Comparison of ENCODE assay signal across 8 mouse cellular contexts in the genomic region with DNA sequence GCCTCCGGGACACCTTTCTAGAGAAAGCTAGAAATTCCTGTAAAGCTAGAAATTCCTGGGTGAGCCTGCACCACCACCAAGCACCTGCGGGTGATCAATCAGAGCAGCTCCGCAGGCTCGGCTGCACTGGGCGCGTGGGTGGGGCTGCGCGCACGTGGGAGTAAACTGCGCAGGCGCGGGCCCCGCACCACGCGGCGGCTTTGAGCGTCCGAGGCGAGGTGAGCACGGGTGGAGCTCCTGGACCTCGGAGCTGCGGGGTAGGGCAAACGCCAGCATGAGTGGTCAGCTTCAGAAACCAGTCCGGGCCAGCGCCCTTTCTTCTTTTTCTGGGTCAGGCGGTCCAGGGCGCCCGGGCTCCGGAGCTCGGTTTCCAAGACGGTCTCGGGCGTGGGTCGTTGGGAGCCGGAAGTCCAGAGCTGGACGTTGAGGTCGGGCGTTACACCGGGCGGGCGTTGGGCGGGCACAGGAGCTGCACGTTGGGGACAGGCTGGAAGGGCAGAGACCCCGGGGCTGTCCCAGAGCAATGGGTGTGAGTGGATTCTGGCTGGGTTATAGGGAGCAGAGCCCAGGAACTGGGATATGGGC. TPM values are rescaled to one million over a fixed set of nuclear protein-coding genes. Genes with fewer than 3 reads are reported as not detected.
DNase-seq lines count a peak whose midpoint lies in the region; ATAC-seq and TF ChIP-seq lines count a peak whose summit lies in the region.

A gene (plus strand): TSS at position 163 of the 585 bp plus-strand sequence.

- peak within 1 kb of the TSS; percentile 44 for H3K4me2 ChIP-seq in liver, embryonic 12.5 days
- no peak within 1 kb of the TSS for H3K4me2 ChIP-seq in liver, postnatal 0 days (ENCODE audit: low read depth, low read length)
- peak within 1 kb of the TSS; percentile 42 for H3K4me2 ChIP-seq in embryonic facial prominence, embryonic 15.5 days (replicated peaks)
- peak within 1 kb of the TSS; percentile 47 for H3K4me2 ChIP-seq in hindbrain, embryonic 16.5 days (ENCODE audit: low read length)
- peak within 1 kb of the TSS; percentile 20; the same call in 1 of the 2 replicates for H3K4me2 ChIP-seq in neural tube, embryonic 14.5 days (ENCODE audit: low read depth, low read length)

- TF ChIP-seq EP300 in liver, postnatal 0 days (IDR thresholded peaks at IDR 0.05; ENCODE audit: low read depth), result no peak

- no peak within 1 kb of the TSS for H3K4me3 ChIP-seq in liver, embryonic 12.5 days
- H3K4me3 ChIP-seq in liver, postnatal 0 days (ENCODE audit: low read depth, low read length), result no peak within 1 kb of the TSS
- H3K4me3 ChIP-seq in embryonic facial prominence, embryonic 15.5 days (replicated peaks), result peak within 1 kb of the TSS; percentile 18; the same call in 1 of the 2 replicates
- peak within 1 kb of the TSS; percentile 20; the same call in 1 of the 2 replicates for H3K4me3 ChIP-seq in hindbrain, embryonic 16.5 days (ENCODE audit: low read length)
- H3K4me3 ChIP-seq in neural tube, embryonic 14.5 days (ENCODE audit: low read depth, low read length), result no peak within 1 kb of the TSS

- ATAC-seq in liver, embryonic 12.5 days, result no peak
- ATAC-seq in liver, postnatal 0 days, result no peak
- no peak for ATAC-seq in embryonic facial prominence, embryonic 15.5 days (ENCODE audit: insufficient number of reproducible peaks, low FRiP score, low TSS enrichment, low read depth)
- no peak for ATAC-seq in hindbrain, embryonic 16.5 days
- ATAC-seq in neural tube, embryonic 14.5 days (ENCODE audit: low read depth), result no peak
- no peak for ATAC-seq in monocyte, adult 5-6 weeks (replicated peaks; ENCODE audit: insufficient number of reproducible peaks, low FRiP score, low TSS enrichment, poor library complexity, severe bottlenecking)
- no peak for ATAC-seq in megakaryocyte, adult 5-6 weeks (ENCODE audit: poor library complexity, severe bottlenecking)

- no peaks in the 10 kb centered on the region for H3K9me3 ChIP-seq in liver, embryonic 12.5 days (replicated peaks)
- no peaks in the 10 kb centered on the region for H3K9me3 ChIP-seq in liver, postnatal 0 days (ENCODE audit: low read length)
- no peaks in the 10 kb centered on the region for H3K9me3 ChIP-seq in embryonic facial prominence, embryonic 15.5 days (replicated peaks)
- no peaks in the 10 kb centered on the region for H3K9me3 ChIP-seq in hindbrain, embryonic 16.5 days (ENCODE audit: control insufficient read depth, low read length)
- H3K9me3 ChIP-seq in neural tube, embryonic 14.5 days (ENCODE audit: control insufficient read depth, low read length), result no peaks in the 10 kb centered on the region

- peaks cover 45% of the 10 kb centered on the region for H3K27me3 ChIP-seq in liver, embryonic 12.5 days (replicated peaks)
- peaks cover 6% of the 10 kb centered on the region; the same call in 1 of the 2 replicates for H3K27me3 ChIP-seq in liver, postnatal 0 days (ENCODE audit: insufficient read depth, low read length)
- H3K27me3 ChIP-seq in embryonic facial prominence, embryonic 15.5 days, result no peaks in the 10 kb centered on the region
- H3K27me3 ChIP-seq in hindbrain, embryonic 16.5 days (replicated peaks; ENCODE audit: control insufficient read depth, insufficient read depth, low read length), result no peaks in the 10 kb centered on the region
- H3K27me3 ChIP-seq in neural tube, embryonic 14.5 days (ENCODE audit: control insufficient read depth, insufficient read depth, low read length), result no peaks in the 10 kb centered on the region

- no peak for DNase-seq in liver, postnatal 0 days
- DNase-seq in cerebellum, postnatal 25 days, result no peak

- H3K36me3 ChIP-seq in liver, embryonic 12.5 days, result no peaks in the 10 kb centered on the region
- H3K36me3 ChIP-seq in liver, postnatal 0 days (replicated peaks; ENCODE audit: insufficient read depth, low read length), result no peaks in the 10 kb centered on the region
- H3K36me3 ChIP-seq in embryonic facial prominence, embryonic 15.5 days, result no peaks in the 10 kb centered on the region
- no peaks in the 10 kb centered on the region for H3K36me3 ChIP-seq in hindbrain, embryonic 16.5 days (ENCODE audit: control insufficient read depth, insufficient read depth, low read length)
- no peaks in the 10 kb centered on the region for H3K36me3 ChIP-seq in neural tube, embryonic 14.5 days (ENCODE audit: control insufficient read depth, insufficient read depth, low read length)

- H3K9ac ChIP-seq in liver, embryonic 12.5 days, result no peak within 1 kb of the TSS
- H3K9ac ChIP-seq in liver, postnatal 0 days (replicated peaks), result no peak within 1 kb of the TSS
- no peak within 1 kb of the TSS for H3K9ac ChIP-seq in embryonic facial prominence, embryonic 15.5 days
- H3K9ac ChIP-seq in hindbrain, embryonic 16.5 days (ENCODE audit: low read depth, low read length), result no peak within 1 kb of the TSS
- H3K9ac ChIP-seq in neural tube, embryonic 14.5 days (replicated peaks; ENCODE audit: low read depth, low read length), result no peak within 1 kb of the TSS

- H3K4me1 ChIP-seq in liver, embryonic 12.5 days, result peaks cover 11% of the 10 kb centered on the region
- H3K4me1 ChIP-seq in liver, postnatal 0 days (ENCODE audit: insufficient read depth), result peaks cover 7% of the 10 kb centered on the region
- H3K4me1 ChIP-seq in embryonic facial prominence, embryonic 15.5 days, result peaks cover 4% of the 10 kb centered on the region
- H3K4me1 ChIP-seq in hindbrain, embryonic 16.5 days (ENCODE audit: control insufficient read depth, insufficient read depth, low read depth, low read length), result peaks cover 3% of the 10 kb centered on the region
- H3K4me1 ChIP-seq in neural tube, embryonic 14.5 days (ENCODE audit: control insufficient read depth, insufficient read depth, low read length), result no peaks in the 10 kb centered on the region

- WGBS in liver, embryonic 12.5 days (ENCODE audit: insufficient replicate concordance), result 46% methylated on average over 44 of the region's 44 CpGs
- 57% methylated on average over 44 of the region's 44 CpGs for WGBS in liver, postnatal 0 days (ENCODE audit: insufficient replicate concordance)
- WGBS in embryonic facial prominence, embryonic 15.5 days, result 55% methylated on average over 44 of the region's 44 CpGs
- 60% methylated on average over 44 of the region's 44 CpGs for WGBS in hindbrain, embryonic 16.5 days
- whole genome bisulfite sequencing in neural tube, embryonic 14.5 days, result 68% methylated on average over 44 of the region's 44 CpGs

- no peak within 1 kb of the TSS for H3K27ac ChIP-seq in liver, embryonic 12.5 days
- no peak within 1 kb of the TSS for H3K27ac ChIP-seq in liver, postnatal 0 days (ENCODE audit: low read depth)
- H3K27ac ChIP-seq in embryonic facial prominence, embryonic 15.5 days (replicated peaks), result no peak within 1 kb of the TSS
- no peak within 1 kb of the TSS for H3K27ac ChIP-seq in hindbrain, embryonic 16.5 days (ENCODE audit: low read depth, low read length)
- H3K27ac ChIP-seq in neural tube, embryonic 14.5 days (ENCODE audit: low read depth, low read length), result no peak within 1 kb of the TSS

- TF ChIP-seq CTCF in liver, postnatal 0 days (IDR thresholded peaks at IDR 0.05; ENCODE audit: low read depth), result no peak

RNA-seq across cellular contexts. Expression of the gene that starts here (rescaled TPM):
- 0.20 TPM in 2 replicates for polyA plus RNA-seq in liver, embryonic 12.5 days (2016; fragmentation: Nextera tagmentation; extraction: Ambion mirVana)
- not detected in 2 replicates for polyA plus RNA-seq in liver, postnatal 0 days (2015; fragmentation: Nextera tagmentation; extraction: Ambion mirVana)
- 2.4 and 2.7 TPM in 2 replicates for polyA plus RNA-seq in embryonic facial prominence, embryonic 15.5 days (2015; fragmentation: Nextera tagmentation; extraction: Ambion mirVana)
- polyA plus RNA-seq in hindbrain, embryonic 16.5 days (2015; fragmentation: Nextera tagmentation; extraction: Ambion mirVana), result 1.3 and 1.4 TPM in 2 replicates
- polyA plus RNA-seq in neural tube, embryonic 14.5 days (2014; fragmentation: Nextera tagmentation; extraction: Ambion mirVana), result 0.86 and 1.2 TPM in 2 replicates
- total RNA-seq in monocyte, adult 5-6 weeks (2017), result 0.19 TPM in 1 of 3 replicates, not detected in the others
- not detected in 2 replicates for total RNA-seq in megakaryocyte, adult 5-6 weeks (2015)
- 0.07 TPM in 1 of 2 replicates, not detected in the other for total RNA-seq in megakaryocyte, adult 5-6 weeks (2017)

Comparison
In these comparisons a context has a peak if more than half of its experiments do, and no peak if none do; other contexts are left out.
1. H3K4me3 ChIP-seq: peak in embryonic facial prominence, embryonic 15.5 days (single experiment) and hindbrain, embryonic 16.5 days (single experiment); none in liver, embryonic 12.5 days (single experiment), liver, postnatal 0 days (single experiment) and neural tube, embryonic 14.5 days (single experiment).